Mouse (Mus musculus) spleen, postnatal 4 days (tissue): ENCODE results near the gene Slc41a1.

ENCODE experiments used
- DNase-seq, 2 experiments: peaks; one replicate each; pipeline ENCODE4 v3.0.0; 2022; ENCODE audit warnings: low spot score in 2 of 2

Slc41a1 gene

GRCm38 (mm10) chr1:131886173-131886572 lies 58.9 kb downstream of the Slc41a1 start:
- no peak for DNase-seq

- DNase-seq = no peak
These were observed 59.3 kb downstream of the Slc41a1 start for GRCm38 (mm10) chr1:131886641-131887040.

- no peak for DNase-seq
These were observed 62.9 kb downstream of the Slc41a1 start for GRCm38 (mm10) chr1:131890043-131890658.

GRCm38 (mm10) chr1:131891436-131891835 lies 64.1 kb downstream of the Slc41a1 start:
- DNase-seq = no peak
